Mouse (Mus musculus) retina, adult 2 months (tissue): Measurements from ENCODE around the gene A3galt2.

Experiments used
- DNase-seq: peaks from one replicate; pipeline ENCODE4 v3.0.0-alpha.2; 2012; ENCODE audit warnings: low read depth, low spot score

A3galt2 gene

GRCm38 (mm10) chr4:128727721-128728430 lies 27.3 kb upstream of the A3galt2 start:
- DNase-seq, result no peak

GRCm38 (mm10) chr4:128728431-128728851 lies 26.7 kb upstream of the A3galt2 start:
- no peak for DNase-seq

- DNase-seq, result no peak
Measured at GRCm38 (mm10) chr4:128729033-128729708, 26.0 kb upstream of the A3galt2 start.

GRCm38 (mm10) chr4:128729709-128730037 lies 25.5 kb upstream of the A3galt2 start:
- DNase-seq, result no peak

GRCm38 (mm10) chr4:128730271-128730670 lies 24.9 kb upstream of the A3galt2 start:
- no peak for DNase-seq

- no peak for DNase-seq
Measured at GRCm38 (mm10) chr4:128732794-128733193, 22.4 kb upstream of the A3galt2 start.

- no peak for DNase-seq
Measured at GRCm38 (mm10) chr4:128733496-128733895, 21.7 kb upstream of the A3galt2 start.

- DNase-seq, result no peak
Measured at GRCm38 (mm10) chr4:128734217-128734616, 20.9 kb upstream of the A3galt2 start.

GRCm38 (mm10) chr4:128734721-128735671 lies 20.2 kb upstream of the A3galt2 start:
- no peak for DNase-seq

GRCm38 (mm10) chr4:128737137-128737589 lies 18.0 kb upstream of the A3galt2 start:
- peak; percentile 57 for DNase-seq

- no peak for DNase-seq
Measured at GRCm38 (mm10) chr4:128737825-128738610, 17.1 kb upstream of the A3galt2 start.

GRCm38 (mm10) chr4:128740878-128741277 lies 14.3 kb upstream of the A3galt2 start:
- no peak for DNase-seq

- no peak for DNase-seq
Measured at GRCm38 (mm10) chr4:128741906-128742305, 13.3 kb upstream of the A3galt2 start.

GRCm38 (mm10) chr4:128742379-128742970 lies 12.7 kb upstream of the A3galt2 start:
- no peak for DNase-seq

GRCm38 (mm10) chr4:128743031-128743626 lies 12.0 kb upstream of the A3galt2 start:
- no peak for DNase-seq

GRCm38 (mm10) chr4:128745160-128745559 lies 10.0 kb upstream of the A3galt2 start:
- DNase-seq, result no peak

GRCm38 (mm10) chr4:128747614-128748270 lies 7.4 kb upstream of the A3galt2 start:
- DNase-seq, result no peak

GRCm38 (mm10) chr4:128748309-128748708 lies 6.9 kb upstream of the A3galt2 start:
- DNase-seq, result no peak

- no peak for DNase-seq
Measured at GRCm38 (mm10) chr4:128751006-128751405, 4.2 kb upstream of the A3galt2 start.
